Mouse (Mus musculus) stomach, embryonic 15.5 days (tissue): Measurements from ENCODE around the gene Med25. TPM values are rescaled to one million over a fixed set of nuclear protein-coding genes. Genes with fewer than 3 reads are reported as not detected.
A peak's percentile ranks its signal among the peaks of the same experiment; 100 is the strongest.
"Not testable (repeated sequence)": the region's sequence is repeated elsewhere in the genome, so short reads cannot be mapped to it uniquely, and the experiment has no call there.

Experiments used
- ATAC-seq: fragments of 200-750 bp; cut with Nextera tagmentation; 2 replicates; pipeline ENCODE4 v1.8.0; 2017; ENCODE audit warnings: low read depth, moderate number of reproducible peaks, moderate TSS enrichment; ENCODE audit not compliant: insufficient read depth, low FRiP score
- H3K27ac ChIP-seq: fragments of 300-500 bp; sonication (generic); 2 replicates; pipeline ENCODE4 v1.5.1; 2015; ENCODE audit warnings: mild to moderate bottlenecking, inconsistent platforms
- H3K27me3 ChIP-seq: fragments of 300-500 bp; sonication (generic); replicated peaks from 2 replicates; pipeline ENCODE4 v1.6.1; 2015; ENCODE audit warnings: inconsistent platforms
- H3K36me3 ChIP-seq: fragments of 300-500 bp; sonication (generic); 2 replicates; pipeline ENCODE4 v1.6.1; 2015; ENCODE audit warnings: inconsistent platforms
- H3K4me1 ChIP-seq: fragments of 300-500 bp; sonication (generic); 2 replicates; pipeline ENCODE4 v1.6.1; 2015; ENCODE audit warnings: inconsistent platforms
- H3K4me2 ChIP-seq: fragments of 300-500 bp; sonication (generic); 2 replicates; pipeline ENCODE4 v1.6.1; 2015; ENCODE audit warnings: mild to moderate bottlenecking, inconsistent platforms
- H3K4me3 ChIP-seq: fragments of 300-500 bp; sonication (generic); replicated peaks from 2 replicates; pipeline ENCODE4 v1.5.1; 2015; ENCODE audit warnings: inconsistent platforms
- H3K9ac ChIP-seq: fragments of 300-500 bp; sonication (generic); 2 replicates; pipeline ENCODE4 v1.6.1; 2015; ENCODE audit warnings: inconsistent platforms
- H3K9me3 ChIP-seq: fragments of 300-500 bp; sonication (generic); 2 replicates; pipeline ENCODE4 v1.6.1; 2016; ENCODE audit warnings: inconsistent platforms
- WGBS: fragments of 180-500 bp; shearing (Covaris S2); methylation state at CpG from one replicate; pipeline ENCODE4 v1.1.7; 2015; 5-methylcytosine and 5-hydroxymethylcytosine counted together
- polyA plus RNA-seq: library from polyadenylated mRNA; unstranded; fragments of >200 nt; fragmentation: Nextera tagmentation; extraction: Ambion mirVana; gene quantifications from 2 replicates; pipeline ENCODE4 v1.2.1, GENCODE M21; 2015

The Med25 gene
- polyA plus RNA-seq, 1 experiment from 2014 or later: 91.0 TPM

DNA sequence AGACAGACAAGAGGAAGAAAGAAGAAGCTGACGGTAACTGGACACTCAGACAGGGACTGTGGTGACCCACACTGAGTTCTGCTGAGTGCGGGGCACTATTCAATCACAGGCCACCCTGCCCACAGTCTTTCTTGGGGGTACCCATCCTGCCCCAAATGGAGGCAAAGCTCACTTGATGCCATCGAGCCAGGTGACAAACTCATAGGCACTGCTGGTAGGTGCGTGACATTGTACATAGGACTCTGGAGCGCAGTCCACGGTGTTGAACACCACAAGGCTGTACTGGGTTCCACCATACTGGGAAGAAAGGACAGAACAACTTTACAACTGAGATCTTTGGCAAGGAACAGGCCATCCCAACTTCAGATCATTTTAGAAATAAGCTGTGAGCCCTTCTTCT, 901 bp downstream of the Med25 start:
- peak overlapping the region; percentile 83 for H3K9ac ChIP-seq
- no peak for ATAC-seq
- WGBS: 22% methylated on average over 6 of the region's 6 CpGs
- 0 out of 2 replicates have a peak overlapping the region, but pooled peaks have one; percentile 99 for H3K27ac ChIP-seq
- H3K4me3 ChIP-seq: peak overlapping the region; percentile 75
- H3K27me3 ChIP-seq: no peaks in the 10 kb centered on the region
- peak overlapping the region; percentile 72 for H3K4me2 ChIP-seq
- H3K36me3 ChIP-seq: peaks cover 9% of the 10 kb centered on the region; the same call in 1 of the 2 replicates
- peaks cover 25% of the 10 kb centered on the region for H3K4me1 ChIP-seq
- H3K9me3 ChIP-seq: no peaks in the 10 kb centered on the region

DNA sequence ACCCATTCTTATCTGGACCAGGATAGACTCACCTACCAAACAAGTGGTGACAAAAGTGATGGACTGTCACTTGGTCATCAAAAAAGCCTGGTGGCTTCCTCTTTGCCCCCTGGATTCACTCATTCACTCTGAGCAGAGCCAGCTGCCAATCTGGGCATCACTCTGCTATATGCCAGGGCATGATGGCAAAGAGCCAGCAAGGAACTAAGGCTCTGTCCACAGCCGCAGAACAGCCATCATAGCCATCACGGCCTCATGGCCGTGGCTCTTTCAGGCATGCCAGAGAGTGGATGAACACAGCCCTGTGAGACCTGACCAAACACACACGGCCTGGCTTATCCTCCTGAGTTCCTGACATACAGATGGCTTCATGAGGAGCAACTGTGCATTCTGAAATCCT, 1.8 kb downstream of the Med25 start:
- Histone ChIP-seq H3K27ac (no peak overlapping the region), H3K9me3 (no peaks in the 10 kb centered on the region), H3K36me3 (peaks cover 11% of the 10 kb centered on the region; the same call in 1 of the 2 replicates), H3K27me3 (no peaks in the 10 kb centered on the region), H3K9ac (no peak overlapping the region), H3K4me2 (peak overlapping the region; percentile 72), H3K4me3 (peak overlapping the region; percentile 75; the same call in 1 of the 2 replicates), H3K4me1 (peaks cover 23% of the 10 kb centered on the region)
- 83% methylated on average over 4 of the region's 4 CpGs for WGBS
- no peak for ATAC-seq

DNA sequence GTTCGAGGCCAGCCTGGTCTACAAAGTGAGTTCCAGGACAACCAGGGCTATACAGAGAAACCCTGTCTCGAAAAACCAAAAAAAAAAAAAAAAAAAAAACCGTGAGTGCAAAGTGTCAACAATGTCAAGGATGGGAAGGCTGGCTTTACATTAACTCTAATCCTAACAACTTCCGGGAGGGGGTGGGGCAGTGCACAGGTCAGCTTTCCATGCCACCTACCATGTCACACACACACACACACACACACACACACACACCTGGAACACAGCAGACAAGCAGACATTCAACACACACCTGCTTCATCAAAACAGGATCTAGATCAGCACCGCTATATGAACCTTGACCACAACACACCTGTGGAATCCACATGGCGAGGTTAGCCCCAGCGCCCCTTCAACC, 2.3 kb downstream of the Med25 start:
- H3K4me2 ChIP-seq: peak overlapping the region; percentile 72; the same call in 1 of the 2 replicates
- H3K4me1 ChIP-seq: peaks cover 20% of the 10 kb centered on the region
- no peak for ATAC-seq
- H3K9ac ChIP-seq: no peak overlapping the region
- H3K27me3 ChIP-seq: no peaks in the 10 kb centered on the region
- no peaks in the 10 kb centered on the region for H3K9me3 ChIP-seq
- H3K4me3 ChIP-seq: no peak overlapping the region
- peaks cover 14% of the 10 kb centered on the region; the same call in 1 of the 2 replicates for H3K36me3 ChIP-seq
- H3K27ac ChIP-seq: no peak overlapping the region
- 76% methylated on average over 7 of the region's 7 CpGs for WGBS

DNA sequence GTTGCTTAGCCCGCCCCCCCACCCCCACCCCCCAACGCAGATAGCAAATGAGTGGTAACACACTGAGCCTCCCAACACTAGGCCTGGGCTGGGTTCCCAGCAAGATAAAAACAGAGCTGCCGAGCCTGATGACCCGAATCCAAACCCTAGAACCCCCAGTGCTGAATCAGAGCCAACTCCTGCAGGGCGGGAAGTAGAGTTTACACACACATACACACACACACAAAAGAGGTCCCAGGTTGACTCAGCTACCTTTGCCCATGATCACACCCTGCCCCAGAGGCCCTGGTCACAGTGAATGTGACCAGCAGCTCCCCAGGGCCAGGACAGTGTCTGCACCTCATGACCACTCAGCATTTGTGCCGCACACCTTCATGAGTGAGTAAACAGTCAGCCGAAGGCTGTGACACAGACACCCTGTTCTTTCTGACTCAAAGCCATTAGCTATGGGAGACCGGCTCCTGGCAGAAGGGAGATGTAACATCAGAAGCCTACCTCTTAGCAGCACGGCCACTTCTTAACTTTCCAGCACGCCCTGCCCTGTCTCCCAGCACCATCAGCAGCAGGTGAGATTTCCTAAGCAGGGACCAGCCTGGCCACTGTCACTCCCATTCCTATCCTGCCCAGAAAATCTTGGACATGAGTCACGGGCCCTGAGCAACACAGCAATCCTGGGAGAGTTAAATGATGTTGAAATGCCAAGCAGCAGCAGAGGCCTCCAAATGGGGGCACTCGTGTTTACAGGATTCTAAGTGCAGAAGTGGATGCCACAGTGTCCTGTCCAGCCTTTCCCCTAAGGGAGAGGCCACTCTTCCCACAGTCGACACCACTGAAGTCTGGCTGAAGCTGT, 4.0 kb downstream of the Med25 start:
- ATAC-seq: 0 out of 2 replicates have a peak, but pooled peaks have one; percentile 1
- Histone ChIP-seq H3K36me3 (peaks cover 28% of the 10 kb centered on the region), H3K27me3 (no peaks in the 10 kb centered on the region), H3K4me3 (no peak overlapping the region), H3K9me3 (no peaks in the 10 kb centered on the region), H3K27ac (no peak overlapping the region; the same call in 1 of the 2 replicates), H3K4me2 (no peak overlapping the region), H3K9ac (no peak overlapping the region), H3K4me1 (peaks cover 18% of the 10 kb centered on the region)
- WGBS: 84% methylated on average over 13 of the region's 13 CpGs

DNA sequence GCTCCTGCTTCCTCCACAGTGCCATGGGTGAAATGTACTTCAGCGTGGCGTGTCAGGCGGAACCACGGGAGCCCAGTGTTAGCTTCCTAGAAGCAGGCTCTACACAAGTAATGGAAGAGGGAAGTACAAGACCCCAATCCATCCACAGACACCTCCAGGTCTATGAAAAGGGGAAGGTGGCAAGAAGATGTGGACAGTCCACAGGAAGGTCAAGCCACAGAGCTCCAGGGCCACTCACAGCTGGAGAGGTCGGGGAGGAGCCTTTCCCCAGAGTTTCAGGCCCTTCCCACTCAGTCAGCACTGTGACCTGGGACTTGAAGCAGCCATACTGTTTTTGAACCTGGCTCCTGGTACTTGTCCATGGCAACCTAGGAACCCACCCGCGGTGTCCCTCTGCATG, 5.5 kb downstream of the Med25 start:
- no peak for ATAC-seq
- no peak overlapping the region for H3K27ac ChIP-seq
- WGBS: 85% methylated on average over 7 of the region's 7 CpGs
- H3K4me2 ChIP-seq: no peak overlapping the region
- peaks cover 40% of the 10 kb centered on the region for H3K36me3 ChIP-seq
- H3K4me3 ChIP-seq: no peak overlapping the region
- H3K9ac ChIP-seq: no peak overlapping the region
- no peaks in the 10 kb centered on the region for H3K27me3 ChIP-seq
- peaks cover 14% of the 10 kb centered on the region for H3K4me1 ChIP-seq
- no peaks in the 10 kb centered on the region for H3K9me3 ChIP-seq

DNA sequence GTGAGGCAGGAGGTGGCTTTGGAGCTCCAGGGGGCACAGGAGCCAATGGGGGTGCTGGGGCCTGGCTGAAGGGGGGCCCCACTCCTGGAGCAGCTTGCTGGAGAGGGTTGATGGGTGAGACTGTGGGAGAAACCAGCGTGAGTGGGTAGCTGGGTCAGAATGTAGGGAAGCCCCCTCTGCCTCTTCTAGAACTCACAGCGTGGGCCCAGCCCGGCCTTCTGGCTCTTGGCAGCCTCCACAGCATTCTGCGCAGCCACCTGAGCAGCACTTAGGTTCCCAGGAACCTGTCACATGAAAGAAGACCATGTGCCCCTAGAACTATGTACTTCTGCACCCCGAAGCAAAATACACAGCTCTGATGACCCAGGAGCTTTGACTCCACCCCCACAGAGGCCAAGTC, 7.9 kb downstream of the Med25 start:
- Histone ChIP-seq H3K4me3 (no peak overlapping the region), H3K9ac (no peak overlapping the region), H3K27me3 (no peaks in the 10 kb centered on the region), H3K36me3 (peaks cover 63% of the 10 kb centered on the region), H3K27ac (no peak overlapping the region), H3K9me3 (no peaks in the 10 kb centered on the region), H3K4me2 (no peak overlapping the region), H3K4me1 (no peaks in the 10 kb centered on the region)
- no peak for ATAC-seq
- WGBS: 95% methylated on average over 5 of the region's 5 CpGs

DNA sequence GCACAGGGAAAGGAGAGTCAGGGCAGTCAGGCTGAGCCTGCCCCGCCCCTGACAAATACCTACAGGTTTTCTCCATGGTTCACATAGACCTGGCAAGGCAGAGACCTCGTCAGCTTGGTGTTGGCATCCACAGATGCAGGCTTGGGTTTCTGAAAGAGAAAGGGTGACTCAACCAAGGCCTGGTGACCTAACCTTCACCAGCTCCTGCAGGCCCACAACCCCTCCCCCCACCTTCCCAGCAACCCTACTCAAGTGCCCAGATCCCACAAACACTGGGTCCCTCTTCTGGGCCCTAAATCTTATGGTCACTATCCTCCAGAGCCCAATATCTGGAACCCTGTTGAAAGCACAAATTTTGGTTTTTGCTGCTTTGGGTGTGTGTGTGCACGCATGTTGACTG, 9.5 kb downstream of the Med25 start:
- ATAC-seq: no peak
- no peak overlapping the region for H3K27ac ChIP-seq
- H3K27me3 ChIP-seq: no peaks in the 10 kb centered on the region

DNA sequence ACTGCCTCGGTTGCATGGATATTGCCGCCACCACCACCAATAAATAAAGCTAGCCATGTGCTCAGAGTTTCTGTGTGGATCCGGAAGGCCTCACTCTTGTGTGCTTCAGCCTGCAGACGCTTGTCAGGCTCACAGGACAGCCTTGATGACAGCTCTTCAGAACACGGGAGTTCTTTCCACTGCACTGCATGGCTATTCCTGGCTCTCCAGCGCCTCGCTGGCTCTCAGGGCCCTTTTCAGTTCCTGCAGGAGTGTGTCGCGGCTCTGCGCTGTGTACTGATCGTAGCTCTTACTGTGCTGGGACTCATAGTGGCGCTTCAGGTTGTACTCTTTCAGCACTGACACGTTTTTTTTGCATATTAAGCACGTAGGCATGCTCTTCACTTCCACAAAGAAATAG, 14.7 kb downstream of the Med25 start:
- H3K27me3 ChIP-seq: no peaks in the 10 kb centered on the region
- no peak overlapping the region for H3K27ac ChIP-seq
- peaks cover 48% of the 10 kb centered on the region for H3K36me3 ChIP-seq
- H3K4me1 ChIP-seq: 0 out of 2 replicates have a peak, but pooled peaks cover 6% of the 10 kb centered on the region
- WGBS: 87% methylated on average over 14 of the region's 14 CpGs
- no peak overlapping the region for H3K4me2 ChIP-seq
- no peak overlapping the region for H3K9ac ChIP-seq
- no peaks in the 10 kb centered on the region for H3K9me3 ChIP-seq
- ATAC-seq: no peak
- no peak overlapping the region for H3K4me3 ChIP-seq

More for the DNA sequence above, 9.5 kb downstream of the Med25 start:
- Histone ChIP-seq H3K9ac (no peak overlapping the region), H3K4me3 (no peak overlapping the region), H3K4me2 (no peak overlapping the region), H3K36me3 (peaks cover 66% of the 10 kb centered on the region), H3K9me3 (no peaks in the 10 kb centered on the region), H3K4me1 (no peaks in the 10 kb centered on the region)
- 96% methylated on average over 3 of the region's 3 CpGs for WGBS

DNA sequence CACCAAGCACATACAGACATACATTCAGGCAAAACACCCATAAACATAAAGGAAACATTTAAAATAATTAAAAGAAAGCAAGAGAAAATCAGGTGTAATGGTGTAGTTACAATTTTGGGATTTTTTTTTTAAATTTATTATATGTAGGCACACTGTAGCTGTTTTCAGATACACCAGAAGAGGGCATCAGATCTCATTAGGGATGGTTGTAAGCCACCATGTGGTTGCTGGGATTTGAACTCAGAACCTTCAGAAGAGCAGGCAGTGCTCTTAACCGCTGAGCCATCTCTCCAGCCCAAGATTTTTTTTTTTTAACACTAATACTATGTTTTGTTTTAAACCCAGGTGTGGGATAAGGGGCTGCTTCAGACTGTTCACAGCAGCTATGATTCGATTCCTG, 20.7 kb downstream of the Med25 start:
- peaks cover 28% of the 10 kb centered on the region for H3K4me1 ChIP-seq
- not testable (repeated sequence) for H3K27ac ChIP-seq, H3K36me3 ChIP-seq, H3K4me3 ChIP-seq, H3K9me3 ChIP-seq, H3K27me3 ChIP-seq, H3K9ac ChIP-seq, ATAC-seq, H3K4me2 ChIP-seq
- 92% methylated on average over 2 of the region's 2 CpGs for WGBS

DNA sequence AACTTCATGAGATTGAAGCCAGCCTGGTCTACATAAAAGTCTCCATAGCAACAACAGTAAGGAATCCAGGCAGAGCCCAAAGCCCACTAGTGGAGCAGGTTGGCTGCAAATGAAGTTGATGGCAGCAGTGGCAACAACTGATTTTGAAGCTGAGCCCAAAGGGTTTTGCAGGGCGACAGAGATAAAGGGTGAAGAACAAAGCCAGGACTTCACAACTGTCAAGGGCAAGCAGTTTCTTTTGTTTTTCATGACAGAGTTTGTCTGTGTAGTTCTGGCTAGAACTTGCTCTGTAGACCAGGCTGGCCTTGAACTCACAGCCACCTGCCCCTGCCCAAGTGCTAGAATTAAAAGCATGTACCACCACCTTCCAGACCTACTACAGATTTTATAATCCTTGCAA, 21.3 kb downstream of the Med25 start:
- H3K4me2 ChIP-seq: no peak overlapping the region
- no peak overlapping the region for H3K27ac ChIP-seq
- no peaks in the 10 kb centered on the region for H3K27me3 ChIP-seq
- H3K4me1 ChIP-seq: peaks cover 34% of the 10 kb centered on the region
- no peaks in the 10 kb centered on the region for H3K36me3 ChIP-seq
- H3K9ac ChIP-seq: no peak overlapping the region
- ATAC-seq: no peak
- H3K4me3 ChIP-seq: no peak overlapping the region
- WGBS: 85% methylated on average over 1 of the region's 1 CpGs
- no peaks in the 10 kb centered on the region for H3K9me3 ChIP-seq

DNA sequence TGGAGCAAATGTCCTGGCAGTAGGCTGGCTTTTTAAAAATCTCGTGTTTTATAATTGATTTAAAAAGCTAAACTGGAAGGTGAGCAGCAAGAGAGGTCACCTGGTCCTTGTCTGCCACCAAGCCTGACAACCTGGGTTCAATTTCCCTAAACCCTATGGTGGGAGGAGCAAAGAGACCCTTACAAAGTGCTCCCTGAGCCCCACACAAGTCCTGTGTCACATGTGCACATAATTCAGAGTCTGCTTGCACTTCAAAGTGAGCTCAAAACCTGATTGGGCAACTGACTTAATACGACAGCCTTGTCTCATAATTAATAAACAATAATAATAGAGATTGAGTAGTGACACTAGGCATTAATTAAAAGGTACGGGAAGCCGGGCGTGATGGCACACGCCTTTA, 21.9 kb downstream of the Med25 start:
- H3K9me3 ChIP-seq: no peaks in the 10 kb centered on the region
- no peaks in the 10 kb centered on the region for H3K36me3 ChIP-seq
- peak overlapping the region; percentile 97 for H3K4me3 ChIP-seq
- H3K27me3 ChIP-seq: no peaks in the 10 kb centered on the region
- 77% methylated on average over 6 of the region's 6 CpGs for WGBS
- ATAC-seq: no peak
- peaks cover 40% of the 10 kb centered on the region for H3K4me1 ChIP-seq
- H3K27ac ChIP-seq: peak overlapping the region; percentile 100
- H3K9ac ChIP-seq: no peak overlapping the region
- peak overlapping the region; percentile 81 for H3K4me2 ChIP-seq

DNA sequence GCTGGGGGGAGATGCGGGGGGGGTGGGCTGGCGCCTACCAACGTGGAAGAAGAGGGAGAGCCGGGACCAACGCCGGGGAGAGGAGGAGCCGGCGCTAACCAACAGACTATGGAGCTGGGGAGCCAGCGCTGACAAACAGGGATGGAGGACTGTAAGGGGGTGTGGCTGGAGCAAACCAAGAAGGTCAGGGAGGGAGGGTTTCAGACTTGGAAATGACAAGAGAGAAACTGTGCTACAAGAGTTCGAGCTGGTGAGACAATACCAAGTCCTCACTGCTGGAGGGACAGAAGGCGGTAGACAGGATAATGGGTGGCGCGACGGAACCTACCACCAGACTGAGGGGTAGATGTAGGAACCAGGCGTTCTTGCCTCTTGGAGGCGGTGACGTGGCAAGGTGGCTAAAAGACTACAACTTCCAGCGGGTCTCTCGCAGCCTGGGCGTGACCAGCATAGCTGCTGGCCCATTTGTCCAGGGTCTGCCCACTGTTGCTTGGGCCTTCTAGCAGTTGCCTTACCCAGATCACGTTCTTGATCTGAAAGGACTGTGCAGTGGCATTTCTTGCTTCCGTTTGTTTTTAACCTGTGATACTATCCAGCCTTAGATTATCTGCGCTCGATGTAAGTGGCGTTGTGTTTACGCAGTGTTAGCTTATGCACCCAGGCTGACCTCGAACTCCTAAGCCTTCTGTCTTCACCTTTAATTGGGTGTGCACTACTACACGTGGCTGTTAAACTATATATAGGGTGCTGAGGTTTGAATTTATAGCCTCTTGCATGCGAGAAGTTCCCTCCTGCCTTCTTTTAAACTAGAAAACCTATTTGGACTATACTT, 22.6 kb downstream of the Med25 start, which contains the start of gene Ptov1:
TSS of gene Ptov1 (minus strand) at position 92 of the 832 bp plus-strand sequence.
- H3K9ac ChIP-seq: peak within 1 kb of the TSS; percentile 100
- H3K27me3 ChIP-seq: no peaks in the 10 kb centered on the region
- ATAC-seq: peak; percentile 89
- peak within 1 kb of the TSS; percentile 97 for H3K4me3 ChIP-seq
- H3K4me1 ChIP-seq: peaks cover 47% of the 10 kb centered on the region
- peak within 1 kb of the TSS; percentile 100 for H3K27ac ChIP-seq
- no peaks in the 10 kb centered on the region for H3K9me3 ChIP-seq
- 4% methylated on average over 29 of the region's 29 CpGs for WGBS
- H3K36me3 ChIP-seq: peaks cover 2% of the 10 kb centered on the region
- peak within 1 kb of the TSS; percentile 81 for H3K4me2 ChIP-seq
